Mouse (Mus musculus): Measurements from ENCODE around the gene Actr1b. TPM values are rescaled to one million over a fixed set of nuclear protein-coding genes. Genes with fewer than 3 reads are reported as not detected.

Actr1b gene
- polyA plus RNA-seq, 1 experiment: 103 TPM

DNA sequence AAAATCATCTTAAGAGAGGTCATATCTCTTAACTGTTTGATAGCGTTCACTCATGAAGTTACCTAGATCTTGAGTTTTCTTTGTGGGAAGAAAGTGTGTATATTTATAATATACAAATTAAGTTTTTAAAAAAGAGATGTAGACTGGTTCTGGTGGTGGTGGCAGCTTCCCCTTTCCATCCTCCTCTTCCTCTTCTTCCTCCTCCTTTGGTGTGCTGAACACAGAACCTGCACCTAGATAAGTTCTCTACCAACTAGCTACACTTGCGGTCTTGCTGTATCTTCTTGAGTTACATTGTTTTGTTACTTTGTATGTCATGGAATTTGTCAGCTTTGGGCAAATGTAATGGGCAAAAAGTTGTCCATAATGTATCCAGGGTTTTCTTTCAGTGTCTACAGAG is 3.1 kb downstream of the Actr1b start:
- TF ChIP-seq GATA1 (IDR thresholded peaks at IDR 0.05; ENCODE audit: low read length): no peak

DNA sequence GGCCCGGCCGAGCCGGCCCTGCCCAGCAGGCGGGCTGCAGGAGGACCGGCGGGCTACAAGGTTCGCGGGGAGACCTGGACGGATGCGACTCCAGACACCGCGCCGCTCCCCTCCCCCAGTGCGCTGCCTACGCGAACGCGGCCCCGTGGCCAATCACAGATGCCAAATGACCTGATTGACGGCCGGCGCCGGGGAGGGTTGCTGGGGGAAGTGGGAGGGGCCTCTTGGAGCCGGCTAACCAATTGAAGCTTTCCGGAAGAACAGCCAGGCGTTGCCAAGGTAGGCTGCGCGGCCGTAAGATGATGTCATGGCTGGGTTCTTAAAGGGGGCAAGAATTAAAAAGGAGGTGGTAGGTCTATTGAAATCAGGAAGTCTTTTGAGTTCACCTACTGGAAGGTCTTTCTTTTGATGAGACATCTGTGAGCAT is 4.4 kb downstream of the Actr1b start, which contains the start of gene 4933424G06Rik:
Gene 4933424G06Rik, plus strand, starts transcription at position 296 of the 427 bp plus-strand sequence.
- no peak for TF ChIP-seq GATA1 (IDR thresholded peaks at IDR 0.05; ENCODE audit: low read length)

DNA sequence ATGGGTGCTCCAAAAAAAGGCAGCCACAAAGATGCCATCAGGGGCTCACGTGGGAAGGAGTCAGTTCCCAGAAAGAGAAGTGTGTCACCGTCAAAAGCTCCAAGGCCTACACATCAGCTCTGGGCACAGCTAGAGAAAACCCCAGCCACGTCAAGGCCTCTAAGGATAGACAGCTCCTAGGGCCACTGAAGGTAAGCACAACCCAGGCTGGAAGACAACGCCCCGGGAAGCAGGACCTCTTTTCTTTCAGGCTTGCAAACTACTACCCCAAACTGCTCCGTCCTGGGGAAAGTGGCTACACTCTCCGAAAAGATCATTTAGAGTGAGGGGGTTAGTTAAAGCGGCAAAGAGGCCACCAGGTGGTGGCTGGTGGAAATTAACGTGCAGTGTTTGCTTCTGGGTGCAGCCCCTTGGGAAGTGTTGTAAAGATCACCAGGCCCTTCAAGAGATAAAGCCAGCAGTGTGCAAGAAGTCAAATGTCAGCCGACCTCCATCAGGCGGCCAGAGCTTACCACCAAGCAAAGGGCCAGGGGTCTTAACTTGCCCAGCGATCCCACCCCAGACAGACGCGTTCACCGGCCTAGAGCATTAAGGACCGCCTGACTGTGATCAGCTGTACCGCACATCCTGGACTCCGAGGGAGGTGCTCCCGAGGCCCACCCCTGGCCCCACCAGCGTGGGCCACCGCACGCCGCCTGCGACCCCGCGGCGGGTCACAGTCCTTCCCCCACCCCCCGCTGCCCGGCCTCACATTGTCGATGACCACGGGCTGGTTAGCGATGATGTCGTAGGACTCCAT is 5.0 kb downstream of the Actr1b start:
- no peak for TF ChIP-seq GATA1 (IDR thresholded peaks at IDR 0.05; ENCODE audit: low read length)

DNA sequence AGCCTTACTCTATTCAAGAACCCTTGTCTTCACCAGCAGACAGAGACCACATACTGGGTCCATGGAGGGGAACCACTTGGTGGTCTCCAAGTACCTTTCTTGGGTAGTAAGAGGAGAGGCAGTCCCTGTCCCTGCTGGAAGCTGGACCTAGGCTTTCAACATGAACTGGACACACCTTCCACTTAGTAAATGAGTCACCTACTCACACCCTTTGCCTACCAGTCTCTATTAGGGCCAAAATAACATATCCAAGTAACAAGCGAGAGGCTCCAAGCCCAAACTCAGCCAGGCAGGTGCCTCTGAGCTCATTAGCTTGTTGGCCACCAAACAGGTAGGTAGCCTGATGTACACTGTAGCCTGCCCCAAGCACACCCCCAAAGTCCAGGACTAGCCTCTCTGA is 5.6 kb downstream of the Actr1b start:
- no peak for TF ChIP-seq GATA1 (IDR thresholded peaks at IDR 0.05; ENCODE audit: low read length)

DNA sequence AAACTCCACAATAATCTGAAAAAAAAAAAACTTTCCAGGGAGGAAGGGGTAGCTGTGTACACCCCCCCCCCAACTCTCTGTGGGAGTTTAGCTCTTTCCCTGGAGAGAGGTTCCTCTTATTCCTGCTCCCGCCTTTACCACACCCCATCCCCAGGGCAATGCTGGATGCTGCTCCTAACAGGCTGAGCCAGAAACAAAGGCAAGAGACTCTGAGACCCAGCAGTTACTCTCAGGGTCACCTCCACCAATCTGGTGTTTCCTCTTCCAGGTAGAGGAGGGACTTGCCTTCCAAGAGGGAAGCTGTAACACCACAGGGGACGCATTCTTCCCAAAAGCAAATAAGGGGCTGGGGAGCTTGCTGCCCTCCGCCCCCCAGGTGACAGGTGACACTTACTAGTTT is 6.4 kb downstream of the Actr1b start:
- TF ChIP-seq GATA1 (IDR thresholded peaks at IDR 0.05; ENCODE audit: low read length): no peak

DNA sequence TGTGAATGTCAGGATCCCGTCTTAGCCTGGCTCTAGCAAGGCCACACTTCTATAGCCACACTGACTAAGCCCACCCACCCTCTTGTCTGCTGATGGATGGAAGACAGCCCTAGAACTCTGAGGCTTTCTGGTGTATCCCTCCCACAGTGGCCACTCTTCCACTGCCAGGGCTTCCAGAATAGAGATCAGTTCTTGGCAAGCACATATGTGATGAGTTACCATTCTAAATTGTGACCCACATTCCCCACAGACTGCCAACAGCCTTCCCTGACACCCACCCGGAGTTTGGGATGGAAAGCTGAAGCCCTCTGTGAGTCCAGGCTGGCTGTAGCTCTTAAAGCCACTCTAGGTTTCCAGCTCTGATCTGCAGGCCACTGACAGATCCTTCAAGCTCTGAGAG is 7.1 kb downstream of the Actr1b start:
- TF ChIP-seq GATA1 (IDR thresholded peaks at IDR 0.05; ENCODE audit: low read length): no peak

DNA sequence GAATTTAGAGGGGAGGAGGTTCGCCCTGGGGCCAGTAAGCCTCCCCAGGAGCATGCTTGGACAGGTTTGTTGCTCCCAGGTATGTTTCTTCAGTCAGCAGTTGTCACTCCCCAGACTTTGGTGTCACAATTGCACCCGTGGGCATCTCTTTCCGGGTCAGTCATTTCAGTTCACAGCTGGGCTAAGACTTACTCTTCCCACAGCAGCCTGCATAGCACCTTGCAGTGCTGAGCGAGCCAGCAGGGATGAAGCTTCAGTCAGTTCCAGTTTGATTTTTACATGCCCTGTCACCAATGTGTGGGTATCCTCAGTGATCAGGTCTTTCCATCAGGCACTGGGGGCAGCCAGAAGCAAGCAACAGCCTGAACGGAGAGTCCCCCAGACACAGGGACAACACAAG is 17.2 kb downstream of the Actr1b start:
- no peak for TF ChIP-seq GATA1 (IDR thresholded peaks at IDR 0.05; ENCODE audit: low read length)

DNA sequence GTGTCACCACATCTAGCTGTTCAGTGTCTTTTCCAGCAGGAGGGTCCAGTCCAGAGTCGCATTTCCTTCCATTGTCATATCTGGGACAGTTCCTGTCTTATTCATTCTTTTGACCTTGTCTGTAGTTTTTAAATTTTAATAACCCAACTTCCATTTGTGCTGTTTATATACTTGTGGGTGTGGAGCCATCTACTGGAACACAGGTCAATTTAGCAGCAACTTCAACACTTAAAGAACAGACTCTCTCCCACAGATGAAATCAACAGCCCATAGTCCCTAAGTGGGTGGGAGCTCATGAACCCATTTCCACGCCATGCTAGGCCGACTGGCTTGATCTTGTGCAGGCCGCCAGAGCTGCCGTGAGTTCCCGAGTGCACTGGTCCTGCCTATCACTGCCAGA is 17.8 kb downstream of the Actr1b start:
- no peak for TF ChIP-seq GATA1 (IDR thresholded peaks at IDR 0.05; ENCODE audit: low read length)

DNA sequence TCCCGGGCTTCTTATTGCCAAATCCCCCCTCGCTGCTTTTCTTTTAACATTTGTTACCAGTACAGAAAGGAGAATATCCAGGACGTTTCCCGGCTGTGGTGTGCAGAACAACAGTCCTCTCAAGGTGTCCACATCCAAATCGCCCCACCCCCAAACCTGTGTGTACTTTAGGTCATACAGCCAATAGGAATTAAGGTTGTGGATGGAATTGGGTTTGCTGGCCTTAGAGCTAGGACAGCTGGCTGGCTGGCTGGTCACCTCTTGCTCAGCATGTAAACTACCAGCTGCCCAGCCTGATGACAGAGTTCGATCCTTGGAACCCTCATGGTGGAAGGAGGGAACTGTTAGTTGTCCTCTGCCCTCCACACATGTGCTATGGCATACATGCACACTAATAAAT is 19.4 kb downstream of the Actr1b start:
- no peak for TF ChIP-seq GATA1 (IDR thresholded peaks at IDR 0.05; ENCODE audit: low read length)

DNA sequence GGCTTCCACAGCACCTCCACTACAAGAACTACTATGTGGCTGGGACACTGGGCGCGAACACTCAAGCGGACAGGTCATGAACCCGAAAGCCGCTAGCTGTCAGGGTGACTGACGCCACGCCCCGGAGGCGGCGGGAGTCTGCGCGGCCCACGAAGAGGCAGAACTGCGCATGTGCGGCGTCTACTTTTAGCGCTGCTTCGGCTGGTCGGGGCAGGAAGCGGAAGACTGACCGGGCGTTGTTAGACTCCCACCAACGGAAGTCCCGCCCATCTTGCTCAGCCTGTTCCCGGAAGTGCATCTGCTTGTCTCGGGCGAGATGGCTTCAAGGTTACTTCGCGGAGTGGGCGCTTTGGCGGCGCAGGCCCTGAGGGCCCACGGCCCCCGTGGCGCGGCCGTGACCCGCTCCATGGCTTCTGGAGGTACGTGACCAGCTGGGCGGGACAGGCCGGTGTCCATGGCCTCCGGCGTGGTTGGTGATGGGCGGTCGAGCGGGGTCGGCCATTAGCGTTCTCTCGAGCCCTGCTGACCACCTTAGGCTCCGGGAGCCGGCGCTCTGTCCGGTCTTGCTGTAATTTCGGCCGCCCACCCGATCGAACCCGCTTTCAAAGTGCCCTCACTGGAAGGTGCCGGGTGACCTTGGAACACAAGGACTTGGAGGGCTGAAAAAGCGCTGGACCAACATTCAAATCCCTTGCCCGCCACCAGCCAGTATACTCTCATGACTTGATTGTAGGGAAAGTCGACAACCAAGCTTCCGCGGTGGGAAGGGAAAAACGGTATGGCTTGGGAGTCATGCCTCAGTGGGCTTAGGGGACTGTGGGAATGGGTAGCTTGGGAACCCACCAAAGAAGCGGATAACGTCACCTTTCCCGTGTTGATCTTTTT is 22.7 kb downstream of the Actr1b start, which contains the start of gene Cox5b:
Gene Cox5b, plus strand, starts transcription at position 179 of the 885 bp plus-strand sequence.
- no peak for TF ChIP-seq GATA1 (IDR thresholded peaks at IDR 0.05; ENCODE audit: low read length)

DNA sequence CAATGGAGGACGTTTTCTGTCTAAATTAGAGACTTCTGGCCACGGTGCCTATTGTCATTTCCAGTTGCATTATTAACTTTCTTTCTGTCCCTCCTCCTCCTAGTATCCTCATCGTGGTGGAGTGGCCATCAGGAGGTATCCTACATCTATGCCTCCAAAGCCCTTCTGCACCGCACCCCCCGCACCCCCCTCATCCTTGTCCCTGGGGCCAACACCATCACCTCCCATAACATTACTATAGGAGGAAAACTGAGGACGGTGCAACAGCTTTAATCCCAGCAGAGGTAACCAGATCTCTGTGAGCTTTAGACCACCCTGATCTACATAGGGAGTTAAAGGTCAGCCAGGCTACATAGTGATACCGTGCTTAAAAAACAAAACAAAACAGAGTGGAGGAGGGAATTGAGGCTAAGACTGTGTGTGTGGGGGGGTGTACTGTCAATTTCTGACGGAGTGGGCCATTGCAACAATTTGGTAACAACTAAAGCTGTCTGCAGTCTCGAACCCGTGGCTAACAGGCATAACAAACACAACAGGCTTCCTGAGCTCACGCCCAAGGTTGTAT is 23.5 kb downstream of the Actr1b start:
- TF ChIP-seq GATA1 (IDR thresholded peaks at IDR 0.05; ENCODE audit: low read length): no peak

DNA sequence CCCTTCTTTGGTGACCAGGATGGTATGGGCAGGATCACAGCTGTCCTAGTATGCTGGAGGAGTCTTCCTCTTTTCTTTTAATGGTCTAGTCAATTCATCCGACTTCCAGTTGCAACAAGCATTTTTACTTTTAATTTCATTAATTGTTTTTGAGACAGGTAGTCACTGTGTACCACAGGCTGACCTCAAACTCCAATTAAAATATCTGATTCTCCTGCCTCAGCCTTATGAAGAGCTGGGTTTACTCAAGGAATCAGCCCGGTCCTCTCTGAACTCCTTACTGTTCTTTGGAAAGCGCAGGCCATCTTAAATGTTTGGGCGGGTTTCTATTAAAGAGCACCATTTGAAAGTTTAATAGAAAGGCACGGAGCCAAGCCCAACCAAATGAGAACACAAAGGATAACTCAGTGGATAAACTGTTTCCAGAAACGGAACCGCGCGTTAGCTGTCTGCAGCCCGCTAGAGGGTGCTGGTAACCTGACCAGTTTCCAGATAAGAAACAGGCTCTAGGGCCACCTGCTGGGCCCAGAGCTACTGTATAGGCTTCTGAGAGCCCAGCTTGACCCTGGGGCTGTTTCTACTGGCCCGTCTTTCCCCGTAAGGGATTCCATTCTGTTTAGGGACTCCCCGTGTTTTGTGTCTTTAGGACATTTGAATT is 30.3 kb downstream of the Actr1b start:
- TF ChIP-seq GATA1 (IDR thresholded peaks at IDR 0.05; ENCODE audit: low read length): no peak

DNA sequence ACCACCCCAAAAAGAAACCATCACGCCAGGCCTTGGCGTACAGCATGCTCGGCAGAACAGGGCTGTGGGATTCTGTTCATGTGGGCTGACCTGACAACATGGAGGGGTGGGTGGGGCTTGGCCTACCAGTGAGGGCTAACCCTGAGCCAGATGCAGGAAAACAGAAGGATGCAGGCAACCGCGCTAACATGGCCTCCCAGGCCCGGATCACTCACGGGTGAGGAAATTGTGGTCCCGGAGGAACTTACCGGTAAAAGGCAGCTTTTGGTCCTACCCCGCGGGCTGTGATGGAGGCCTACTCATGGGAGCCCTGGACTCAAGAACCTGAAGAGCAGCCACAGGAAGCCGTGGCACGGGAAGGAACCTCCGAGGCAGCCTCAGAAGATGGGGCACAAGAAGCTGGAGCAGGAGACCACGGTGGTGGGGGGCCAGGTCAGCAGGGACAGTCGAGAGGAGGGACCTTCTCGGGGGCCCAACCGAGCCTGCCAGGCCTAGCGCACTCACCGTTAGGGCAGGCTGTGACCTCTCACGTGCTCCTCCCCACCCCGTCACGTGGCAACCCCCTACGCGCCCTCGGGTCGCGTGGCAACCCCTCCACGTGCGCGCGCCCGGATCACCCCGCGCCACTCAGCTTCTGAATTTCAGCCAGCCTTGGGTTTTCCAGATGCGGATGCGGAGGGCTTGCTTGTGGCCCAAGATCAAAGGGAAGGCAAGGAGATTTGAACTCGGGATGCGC is 31.4 kb downstream of the Actr1b start, which contains the start of gene Fam178b:
Gene Fam178b, minus strand, starts transcription at position 564 of the 736 bp plus-strand sequence.
- no peak for TF ChIP-seq GATA1 (IDR thresholded peaks at IDR 0.05; ENCODE audit: low read length)

DNA sequence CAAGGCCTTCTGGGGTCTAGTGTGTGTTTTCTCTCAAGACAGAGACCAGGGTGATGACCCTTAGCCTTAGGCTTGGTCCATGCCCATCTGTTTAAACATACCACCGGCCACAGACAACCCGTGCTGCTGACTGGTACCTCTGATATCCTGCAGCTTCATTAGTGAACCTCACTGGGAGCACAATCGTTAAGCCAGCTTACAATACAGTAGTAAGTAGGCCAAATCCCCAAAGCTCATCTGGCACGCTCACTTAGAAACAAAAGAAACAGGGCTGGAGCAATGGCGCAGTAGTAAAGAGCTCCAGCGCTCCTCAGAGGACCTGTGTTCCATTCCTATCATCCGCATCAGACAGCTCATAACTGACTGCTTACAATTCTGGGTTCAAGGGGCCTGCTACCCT is 33.3 kb downstream of the Actr1b start:
- TF ChIP-seq GATA1 (IDR thresholded peaks at IDR 0.05; ENCODE audit: low read length): no peak

DNA sequence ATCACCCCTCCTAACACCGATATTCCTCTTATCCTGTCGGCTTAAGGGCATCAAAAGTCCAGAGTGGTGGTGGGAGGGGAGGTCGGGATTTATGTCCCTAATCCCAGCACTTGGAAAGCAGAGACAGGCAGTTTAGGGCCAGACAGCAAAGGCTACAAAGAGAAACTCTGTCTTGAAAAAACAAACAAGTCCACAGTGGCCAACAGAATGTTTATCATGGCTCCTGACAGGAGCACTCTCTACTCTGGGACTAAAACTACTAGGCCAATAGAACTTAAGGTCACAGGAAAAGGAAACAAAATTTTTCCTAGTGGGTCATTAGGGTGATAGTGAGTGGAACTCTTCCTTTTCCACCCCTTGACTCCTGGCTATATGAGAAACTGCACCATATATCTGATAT is 39.3 kb downstream of the Actr1b start:
- TF ChIP-seq GATA1 (IDR thresholded peaks at IDR 0.05; ENCODE audit: low read length): no peak

All from G1E-ER4 (cell line).